Mouse (Mus musculus) G1E (cell line): ENCODE results near the gene Cap2.

Experiments used
- CTCF ChIP-seq: IDR thresholded peaks from 2 replicates; pipeline ENCODE4 v1.5.1; 2012; ENCODE audit warnings: low read depth, low read length, inconsistent platforms, mixed read lengths
- GATA1 ChIP-seq: IDR thresholded peaks from 2 replicates; pipeline ENCODE4 v1.6.1; 2012; ENCODE audit warnings: borderline replicate concordance, low read length, inconsistent platforms, mixed read lengths
- GATA2 ChIP-seq: IDR thresholded peaks from 2 replicates; pipeline ENCODE4 v1.6.1; 2012; ENCODE audit warnings: low read depth, low read length, inconsistent platforms, borderline replicate concordance
- POLR2AphosphoS5 ChIP-seq: IDR thresholded peaks from 2 replicates; pipeline ENCODE4 v1.6.1; 2012; ENCODE audit warnings: low read depth, low read length, inconsistent platforms; ENCODE audit not compliant: insufficient replicate concordance
- TAL1 ChIP-seq: conservative IDR thresholded peaks from 2 replicates; pipeline ENCODE4 v1.6.1; 2012; ENCODE audit warnings: low read depth, low read length, inconsistent platforms, mixed read lengths

DNA sequence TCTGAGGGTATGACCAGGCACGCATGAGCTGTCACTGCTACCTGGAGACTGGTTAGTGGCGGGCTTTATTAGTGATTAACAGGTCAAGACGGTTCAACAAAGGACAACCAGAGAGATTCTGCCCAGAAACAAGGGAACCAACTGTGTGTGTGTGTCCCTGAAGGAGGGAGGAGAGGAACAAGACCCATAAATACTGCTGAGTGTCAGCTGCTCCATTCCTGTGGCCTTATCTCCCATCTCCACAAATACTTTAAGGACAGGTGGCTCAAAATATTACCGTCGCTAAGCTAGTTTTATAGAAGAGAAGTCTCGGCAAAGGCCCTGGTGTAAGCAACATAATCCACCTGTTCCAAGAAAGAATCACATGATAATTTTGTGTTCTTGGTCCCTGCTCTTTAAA, 127.7 kb downstream of the Cap2 start:
- no peak for TF ChIP-seq CTCF
- no peak for TF ChIP-seq TAL1
- no peak for TF ChIP-seq GATA1
- TF ChIP-seq POLR2AphosphoS5, result no peak
- TF ChIP-seq GATA2, result no peak
